ENCODE assay signal across 18 mouse cellular contexts in the genomic region with DNA sequence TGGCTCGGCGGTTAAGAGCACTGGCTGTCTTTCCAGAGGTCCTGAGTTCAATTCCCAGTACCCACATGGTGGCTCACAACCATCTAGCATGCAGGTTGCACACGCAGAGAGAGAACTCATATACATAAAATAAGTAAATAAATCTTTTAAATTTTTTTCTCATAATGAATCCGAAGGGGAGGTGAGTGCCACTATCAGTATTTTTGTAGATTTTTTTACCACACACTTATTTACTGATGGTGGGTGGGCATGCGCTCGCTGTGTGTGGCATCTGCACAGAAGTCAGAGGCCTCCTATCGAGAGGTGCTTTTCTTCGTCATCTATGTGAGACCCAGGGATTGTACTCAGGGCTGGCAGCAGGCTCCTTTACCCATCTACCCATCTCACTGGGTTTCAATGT. TPM values are rescaled to one million over a fixed set of nuclear protein-coding genes. Genes with fewer than 3 reads are reported as not detected.
"Had no signal": no experiment of that assay in that cellular context is flagged by ENCODE, and none has a peak within 500 bp of the region (broad histone marks: within the 10 kb centered on the region; RNA-seq: fewer than 3 reads in every experiment).

No protein-coding gene starts in this region.

- H3K27me3 ChIP-seq: midbrain, embryonic 15.5 days; neural tube, embryonic 15.5 days had no signal

- H3K9ac ChIP-seq: lung, embryonic 14.5 days; midbrain, embryonic 13.5 days; midbrain, embryonic 15.5 days; neural tube, embryonic 13.5 days; neural tube, embryonic 15.5 days had no signal

- H3K36me3 ChIP-seq: midbrain, embryonic 10.5 days; midbrain, embryonic 13.5 days; midbrain, embryonic 15.5 days; neural tube, embryonic 13.5 days; neural tube, embryonic 15.5 days had no signal

- H3K9me3 ChIP-seq: midbrain, embryonic 10.5 days; midbrain, embryonic 13.5 days; midbrain, embryonic 15.5 days; neural tube, embryonic 13.5 days; neural tube, embryonic 15.5 days had no signal

- H3K4me3 ChIP-seq: midbrain, embryonic 10.5 days; midbrain, embryonic 13.5 days; midbrain, embryonic 15.5 days; myocyte; neural tube, embryonic 13.5 days; neural tube, embryonic 15.5 days had no signal

- H3K27ac ChIP-seq: midbrain, embryonic 10.5 days; midbrain, embryonic 13.5 days; midbrain, embryonic 15.5 days; neural tube, embryonic 13.5 days; neural tube, embryonic 15.5 days had no signal

- H3K4me2 ChIP-seq: lung, embryonic 14.5 days; midbrain, embryonic 13.5 days; midbrain, embryonic 15.5 days; neural tube, embryonic 13.5 days; neural tube, embryonic 15.5 days had no signal

- DNase-seq: lung, adult 18-20 months; lung, embryonic 14.5 days; lung, postnatal 10 days; retina, postnatal 1 day; right cerebral cortex, adult 18-20 months; right cerebral cortex, postnatal 25 days; right cerebral cortex, postnatal 4 days; spleen, adult 18-20 months; thymus, adult 18-20 months; thymus, postnatal 14 days; thymus, postnatal 36 days had no signal

- ATAC-seq: midbrain, embryonic 13.5 days; midbrain, embryonic 15.5 days had no signal

RNA-seq across cellular contexts. Expression of a gene that starts 21.3 kb away (rescaled TPM):
- polyA plus RNA-seq: midbrain, embryonic 13.5 days; midbrain, embryonic 15.5 days; myocyte; neural tube, embryonic 11.5 days had no signal
